Mouse (Mus musculus): ENCODE data around the gene Cdc7. TPM values are rescaled to one million over a fixed set of nuclear protein-coding genes. Genes with fewer than 3 reads are reported as not detected.
"Not testable (repeated sequence)": the region's sequence is repeated elsewhere in the genome, so short reads cannot be mapped to it uniquely, and the experiment has no call there.

Gene Cdc7
- polyA plus RNA-seq, 1 experiment from 2014 or later, result 51.8 TPM

GRCm38 (mm10) chr5:106960451-106960850, 3.7 kb upstream of the Cdc7 start:
- Histone ChIP-seq H3K4me2 (ENCODE audit: low read depth, low read length) (no peak overlapping the region), H3K9me3 (ENCODE audit: control insufficient read depth, low read length) (no peaks in the 10 kb centered on the region), H3K9ac (replicated peaks; ENCODE audit: low read depth, low read length) (no peak overlapping the region), H3K27me3 (ENCODE audit: control insufficient read depth, insufficient read depth, low read length) (no peaks in the 10 kb centered on the region), H3K36me3 (ENCODE audit: control insufficient read depth, insufficient read depth, low read length) (no peaks in the 10 kb centered on the region), H3K4me1 (ENCODE audit: control insufficient read depth, insufficient read depth, low read length) (no peaks in the 10 kb centered on the region), H3K4me3 (ENCODE audit: low read depth, low read length) (no peak overlapping the region), H3K27ac (ENCODE audit: low read depth, low read length) (no peak overlapping the region)
- no peak for ATAC-seq (ENCODE audit: low read depth)
- 92% methylated on average over 2 of the region's 2 CpGs for WGBS

- under 1% methylated on average over 41 of the region's 41 CpGs for WGBS
- Histone ChIP-seq H3K27me3 (ENCODE audit: control insufficient read depth, insufficient read depth, low read length) (no peaks in the 10 kb centered on the region), H3K4me1 (ENCODE audit: control insufficient read depth, insufficient read depth, low read length) (no peaks in the 10 kb centered on the region), H3K27ac (ENCODE audit: low read depth, low read length) (peak overlapping the region; percentile 73), H3K9ac (replicated peaks; ENCODE audit: low read depth, low read length) (peak overlapping the region; percentile 77), H3K4me2 (ENCODE audit: low read depth, low read length) (peak overlapping the region; percentile 88), H3K36me3 (ENCODE audit: control insufficient read depth, insufficient read depth, low read length) (no peaks in the 10 kb centered on the region), H3K4me3 (ENCODE audit: low read depth, low read length) (peak overlapping the region; percentile 93), H3K9me3 (ENCODE audit: control insufficient read depth, low read length) (no peaks in the 10 kb centered on the region)
- peak; percentile 94 for ATAC-seq (ENCODE audit: low read depth)
Measured at GRCm38 (mm10) chr5:106964513-106965014, 442 bp downstream of the Cdc7 start.

GRCm38 (mm10) chr5:106966443-106966842, 2.3 kb downstream of the Cdc7 start:
- Histone ChIP-seq H3K27me3 (ENCODE audit: control insufficient read depth, insufficient read depth, low read length) (no peaks in the 10 kb centered on the region), H3K4me3 (ENCODE audit: low read depth, low read length) (no peak overlapping the region), H3K9ac (replicated peaks; ENCODE audit: low read depth, low read length) (no peak overlapping the region), H3K4me2 (ENCODE audit: low read depth, low read length) (no peak overlapping the region), H3K4me1 (ENCODE audit: control insufficient read depth, insufficient read depth, low read length) (no peaks in the 10 kb centered on the region), H3K9me3 (ENCODE audit: control insufficient read depth, low read length) (no peaks in the 10 kb centered on the region), H3K27ac (ENCODE audit: low read depth, low read length) (no peak overlapping the region), H3K36me3 (ENCODE audit: control insufficient read depth, insufficient read depth, low read length) (no peaks in the 10 kb centered on the region)
- no peak for ATAC-seq (ENCODE audit: low read depth)
- WGBS, result 97% methylated on average over 3 of the region's 3 CpGs

- Histone ChIP-seq H3K9me3 (ENCODE audit: control insufficient read depth, low read length) (no peaks in the 10 kb centered on the region), H3K4me1 (ENCODE audit: control insufficient read depth, insufficient read depth, low read length) (no peaks in the 10 kb centered on the region), H3K4me3 (ENCODE audit: low read depth, low read length) (no peak overlapping the region), H3K36me3 (ENCODE audit: control insufficient read depth, insufficient read depth, low read length) (no peaks in the 10 kb centered on the region), H3K9ac (replicated peaks; ENCODE audit: low read depth, low read length) (no peak overlapping the region), H3K4me2 (ENCODE audit: low read depth, low read length) (no peak overlapping the region), H3K27ac (ENCODE audit: low read depth, low read length) (no peak overlapping the region), H3K27me3 (ENCODE audit: control insufficient read depth, insufficient read depth, low read length) (no peaks in the 10 kb centered on the region)
- 92% methylated on average over 1 of the region's 1 CpGs for WGBS
- no peak for ATAC-seq (ENCODE audit: low read depth)
Measured at GRCm38 (mm10) chr5:106967578-106967977, 3.5 kb downstream of the Cdc7 start.

- 94% methylated on average over 7 of the region's 7 CpGs for WGBS
- no peaks in the 10 kb centered on the region for H3K27me3 ChIP-seq (ENCODE audit: control insufficient read depth, insufficient read depth, low read length)
- no peak overlapping the region for H3K4me2 ChIP-seq (ENCODE audit: low read depth, low read length)
- ATAC-seq (ENCODE audit: low read depth), result no peak
- peaks cover 27% of the 10 kb centered on the region for H3K36me3 ChIP-seq (ENCODE audit: control insufficient read depth, insufficient read depth, low read length)
- no peak overlapping the region for H3K27ac ChIP-seq (ENCODE audit: low read depth, low read length)
- H3K4me3 ChIP-seq (ENCODE audit: low read depth, low read length), result no peak overlapping the region
- no peaks in the 10 kb centered on the region for H3K9me3 ChIP-seq (ENCODE audit: control insufficient read depth, low read length)
- no peaks in the 10 kb centered on the region for H3K4me1 ChIP-seq (ENCODE audit: control insufficient read depth, insufficient read depth, low read length)
- no peak overlapping the region for H3K9ac ChIP-seq (replicated peaks; ENCODE audit: low read depth, low read length)
Measured at GRCm38 (mm10) chr5:106973883-106974282, 9.8 kb downstream of the Cdc7 start.

- no peak for ATAC-seq (ENCODE audit: low read depth)
- no peaks in the 10 kb centered on the region for H3K9me3 ChIP-seq (ENCODE audit: control insufficient read depth, low read length)
- no peak overlapping the region for H3K4me2 ChIP-seq (ENCODE audit: low read depth, low read length)
- H3K27me3 ChIP-seq (ENCODE audit: control insufficient read depth, insufficient read depth, low read length), result no peaks in the 10 kb centered on the region
- H3K36me3 ChIP-seq (ENCODE audit: control insufficient read depth, insufficient read depth, low read length), result peaks cover 43% of the 10 kb centered on the region
- H3K27ac ChIP-seq (ENCODE audit: low read depth, low read length), result no peak overlapping the region
- WGBS, result 89% methylated on average over 7 of the region's 7 CpGs
- no peak overlapping the region for H3K4me3 ChIP-seq (ENCODE audit: low read depth, low read length)
- no peaks in the 10 kb centered on the region for H3K4me1 ChIP-seq (ENCODE audit: control insufficient read depth, insufficient read depth, low read length)
- no peak overlapping the region for H3K9ac ChIP-seq (replicated peaks; ENCODE audit: low read depth, low read length)
Measured at GRCm38 (mm10) chr5:106979156-106979555, 15.0 kb downstream of the Cdc7 start.

- no peak for ATAC-seq (ENCODE audit: low read depth)
- Histone ChIP-seq H3K4me1 (ENCODE audit: control insufficient read depth, insufficient read depth, low read length) (no peaks in the 10 kb centered on the region), H3K4me2 (ENCODE audit: low read depth, low read length) (no peak overlapping the region), H3K4me3 (ENCODE audit: low read depth, low read length) (no peak overlapping the region), H3K36me3 (ENCODE audit: control insufficient read depth, insufficient read depth, low read length) (peaks cover 24% of the 10 kb centered on the region; the same call in 1 of the 2 replicates), H3K9ac (replicated peaks; ENCODE audit: low read depth, low read length) (no peak overlapping the region), H3K9me3 (ENCODE audit: control insufficient read depth, low read length) (no peaks in the 10 kb centered on the region), H3K27ac (ENCODE audit: low read depth, low read length) (no peak overlapping the region), H3K27me3 (ENCODE audit: control insufficient read depth, insufficient read depth, low read length) (no peaks in the 10 kb centered on the region)
- 82% methylated on average over 7 of the region's 7 CpGs for WGBS
Measured at GRCm38 (mm10) chr5:106982298-106982952, 18.3 kb downstream of the Cdc7 start.

GRCm38 (mm10) chr5:106984934-106985333, 20.8 kb downstream of the Cdc7 start:
- ATAC-seq (ENCODE audit: low read depth), result not testable (repeated sequence)

GRCm38 (mm10) chr5:106985594-106985993, 21.5 kb downstream of the Cdc7 start:
- no peaks in the 10 kb centered on the region for H3K9me3 ChIP-seq (ENCODE audit: control insufficient read depth, low read length)
- H3K4me3 ChIP-seq (ENCODE audit: low read depth, low read length), result no peak overlapping the region
- no peak overlapping the region for H3K4me2 ChIP-seq (ENCODE audit: low read depth, low read length)
- no peaks in the 10 kb centered on the region for H3K27me3 ChIP-seq (ENCODE audit: control insufficient read depth, insufficient read depth, low read length)
- H3K27ac ChIP-seq (ENCODE audit: low read depth, low read length), result no peak overlapping the region
- no peaks in the 10 kb centered on the region for H3K4me1 ChIP-seq (ENCODE audit: control insufficient read depth, insufficient read depth, low read length)
- no peak overlapping the region for H3K9ac ChIP-seq (replicated peaks; ENCODE audit: low read depth, low read length)
- 83% methylated on average over 2 of the region's 2 CpGs for WGBS
- 0 out of 2 replicates have a peak, but pooled peaks cover 5% of the 10 kb centered on the region for H3K36me3 ChIP-seq (ENCODE audit: control insufficient read depth, insufficient read depth, low read length)
- no peak for ATAC-seq (ENCODE audit: low read depth)

More at GRCm38 (mm10) chr5:106984934-106985333, 20.8 kb downstream of the Cdc7 start:
- not testable (repeated sequence) for H3K36me3 ChIP-seq (ENCODE audit: control insufficient read depth, insufficient read depth, low read length); H3K27me3 ChIP-seq (ENCODE audit: control insufficient read depth, insufficient read depth, low read length); H3K4me3 ChIP-seq (ENCODE audit: low read depth, low read length); H3K9me3 ChIP-seq (ENCODE audit: control insufficient read depth, low read length); H3K4me1 ChIP-seq (ENCODE audit: control insufficient read depth, insufficient read depth, low read length); H3K27ac ChIP-seq (ENCODE audit: low read depth, low read length); H3K9ac ChIP-seq (replicated peaks; ENCODE audit: low read depth, low read length); H3K4me2 ChIP-seq (ENCODE audit: low read depth, low read length)
- 97% methylated on average over 3 of the region's 3 CpGs for WGBS

Measured in neural tube, embryonic 14.5 days (tissue).